Mouse (Mus musculus): Measurements from ENCODE around the gene Ctsd. TPM values are rescaled to one million over a fixed set of nuclear protein-coding genes. Genes with fewer than 3 reads are reported as not detected.
A peak's percentile ranks its signal among the peaks of the same experiment; 100 is the strongest.

Gene Ctsd
- 408 and 415 TPM in 2 replicates for polyA plus RNA-seq (2015; fragmentation: Nextera tagmentation; extraction: Ambion mirVana)

GRCm38 (mm10) chr7:142387419-142388148 lies at the start of gene Ctsd:
Gene Ctsd, minus strand, starts transcription at chr7:142388038.
- peak within 1 kb of the TSS; percentile 90 for H3K4me3 ChIP-seq (ENCODE audit: low read depth, low read length)
- WGBS (ENCODE audit: insufficient replicate concordance): under 1% methylated on average over 55 of the region's 55 CpGs
- H3K9me3 ChIP-seq (replicated peaks; ENCODE audit: control insufficient read depth, low read length): no peaks in the 10 kb centered on the region
- H3K27ac ChIP-seq (ENCODE audit: low read length): peak within 1 kb of the TSS; percentile 94
- H3K36me3 ChIP-seq (ENCODE audit: control insufficient read depth, insufficient read depth): peaks cover 30% of the 10 kb centered on the region
- H3K4me1 ChIP-seq (ENCODE audit: control insufficient read depth, low read depth, low read length): peaks cover 57% of the 10 kb centered on the region
- ATAC-seq (ENCODE audit: low read depth): peak; percentile 90
- H3K9ac ChIP-seq (ENCODE audit: low read depth, low read length): peak within 1 kb of the TSS; percentile 96
- H3K27me3 ChIP-seq (ENCODE audit: control insufficient read depth, insufficient read depth, low read depth, low read length): no peaks in the 10 kb centered on the region
- H3K4me2 ChIP-seq (ENCODE audit: low read depth, low read length): peak within 1 kb of the TSS; percentile 85

DNA sequence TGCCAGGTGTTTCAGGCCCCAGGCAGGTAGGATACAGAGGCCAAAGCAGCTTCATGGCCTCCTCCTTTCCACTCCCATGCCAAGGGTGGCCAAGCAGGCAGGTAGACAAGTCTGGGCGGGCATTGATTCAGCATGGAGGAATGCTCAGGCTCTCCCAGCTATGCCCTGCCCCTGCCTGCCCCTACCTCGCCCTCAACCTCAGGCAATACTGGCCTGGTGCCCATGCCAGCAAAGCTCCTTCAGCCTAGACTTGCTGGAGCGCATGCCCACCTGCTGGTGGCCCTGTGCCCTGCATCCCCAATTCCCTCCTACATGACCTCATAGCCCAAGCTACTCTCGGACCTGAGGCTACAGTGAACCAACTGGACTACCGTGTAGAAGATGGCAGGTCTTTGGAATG lies 49.5 kb upstream of the Ctsd start:
- Histone ChIP-seq H3K4me2 (ENCODE audit: low read depth, low read length) (no peak overlapping the region), H3K27ac (ENCODE audit: low read length) (no peak overlapping the region), H3K27me3 (ENCODE audit: control insufficient read depth, insufficient read depth, low read depth, low read length) (no peaks in the 10 kb centered on the region), H3K36me3 (ENCODE audit: control insufficient read depth, insufficient read depth) (no peaks in the 10 kb centered on the region), H3K9ac (ENCODE audit: low read depth, low read length) (no peak overlapping the region), H3K4me3 (ENCODE audit: low read depth, low read length) (no peak overlapping the region), H3K4me1 (ENCODE audit: control insufficient read depth, low read depth, low read length) (peaks cover 3% of the 10 kb centered on the region), H3K9me3 (replicated peaks; ENCODE audit: control insufficient read depth, low read length) (no peaks in the 10 kb centered on the region)
- WGBS (ENCODE audit: insufficient replicate concordance): 66% methylated on average over 5 of the region's 5 CpGs
- no peak for ATAC-seq (ENCODE audit: low read depth)

- no peak overlapping the region for H3K9ac ChIP-seq (ENCODE audit: low read depth, low read length)
- 15% methylated on average over 4 of the region's 4 CpGs for WGBS (ENCODE audit: insufficient replicate concordance)
These were observed 47.7 kb upstream of the Ctsd start for GRCm38 (mm10) chr7:142435524-142435923.

GRCm38 (mm10) chr7:142434137-142434865 lies 46.5 kb upstream of the Ctsd start, which contains the start of gene Syt8:
Gene Syt8, plus strand, starts transcription at chr7:142434850.
- Histone ChIP-seq H3K27ac (ENCODE audit: low read length) (no peak within 1 kb of the TSS), H3K4me3 (ENCODE audit: low read depth, low read length) (no peak within 1 kb of the TSS), H3K36me3 (ENCODE audit: control insufficient read depth, insufficient read depth) (no peaks in the 10 kb centered on the region), H3K9me3 (replicated peaks; ENCODE audit: control insufficient read depth, low read length) (no peaks in the 10 kb centered on the region), H3K4me2 (ENCODE audit: low read depth, low read length) (no peak within 1 kb of the TSS), H3K27me3 (ENCODE audit: control insufficient read depth, insufficient read depth, low read depth, low read length) (no peaks in the 10 kb centered on the region), H3K4me1 (ENCODE audit: control insufficient read depth, low read depth, low read length) (peaks cover 3% of the 10 kb centered on the region), H3K9ac (ENCODE audit: low read depth, low read length) (no peak within 1 kb of the TSS)
- WGBS (ENCODE audit: insufficient replicate concordance): 57% methylated on average over 10 of the region's 10 CpGs
- ATAC-seq (ENCODE audit: low read depth): no peak

More at GRCm38 (mm10) chr7:142435524-142435923, 47.7 kb upstream of the Ctsd start:
- Histone ChIP-seq H3K4me2 (ENCODE audit: low read depth, low read length) (no peak overlapping the region), H3K4me1 (ENCODE audit: control insufficient read depth, low read depth, low read length) (peaks cover 3% of the 10 kb centered on the region), H3K27me3 (ENCODE audit: control insufficient read depth, insufficient read depth, low read depth, low read length) (no peaks in the 10 kb centered on the region), H3K36me3 (ENCODE audit: control insufficient read depth, insufficient read depth) (no peaks in the 10 kb centered on the region), H3K27ac (ENCODE audit: low read length) (no peak overlapping the region), H3K4me3 (ENCODE audit: low read depth, low read length) (no peak overlapping the region), H3K9me3 (replicated peaks; ENCODE audit: control insufficient read depth, low read length) (no peaks in the 10 kb centered on the region)
- ATAC-seq (ENCODE audit: low read depth): peak; percentile 41

DNA sequence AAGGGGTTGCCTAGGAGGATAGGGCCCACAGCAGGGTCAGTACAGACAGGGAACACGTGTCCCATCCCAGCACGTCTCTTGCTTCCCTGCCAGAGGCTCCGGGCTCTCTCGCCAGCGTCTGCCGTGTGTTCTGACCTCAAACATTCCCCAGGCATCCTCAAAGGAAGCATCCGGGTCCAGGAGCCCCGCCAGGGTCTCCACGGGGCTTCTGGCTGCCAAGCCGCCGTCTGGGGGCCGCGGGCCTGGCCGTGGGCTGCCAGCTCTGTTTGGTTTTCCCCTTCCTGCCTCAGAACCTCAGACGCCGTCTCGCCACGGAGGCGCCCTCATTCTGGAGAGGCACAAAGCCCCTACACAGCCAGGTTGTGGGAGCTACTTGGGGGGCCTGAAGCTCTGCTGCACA lies 45.8 kb upstream of the Ctsd start:
- no peak overlapping the region for H3K4me2 ChIP-seq (ENCODE audit: low read depth, low read length)
- H3K36me3 ChIP-seq (ENCODE audit: control insufficient read depth, insufficient read depth): no peaks in the 10 kb centered on the region
- peaks cover 3% of the 10 kb centered on the region for H3K4me1 ChIP-seq (ENCODE audit: control insufficient read depth, low read depth, low read length)
- H3K27me3 ChIP-seq (ENCODE audit: control insufficient read depth, insufficient read depth, low read depth, low read length): no peaks in the 10 kb centered on the region
- no peak overlapping the region for H3K27ac ChIP-seq (ENCODE audit: low read length)
- H3K4me3 ChIP-seq (ENCODE audit: low read depth, low read length): no peak overlapping the region
- no peaks in the 10 kb centered on the region for H3K9me3 ChIP-seq (replicated peaks; ENCODE audit: control insufficient read depth, low read length)
- WGBS (ENCODE audit: insufficient replicate concordance): 27% methylated on average over 19 of the region's 19 CpGs
- ATAC-seq (ENCODE audit: low read depth): no peak
- H3K9ac ChIP-seq (ENCODE audit: low read depth, low read length): no peak overlapping the region

- H3K36me3 ChIP-seq (ENCODE audit: control insufficient read depth, insufficient read depth): no peaks in the 10 kb centered on the region
- no peak overlapping the region for H3K27ac ChIP-seq (ENCODE audit: low read length)
- no peak overlapping the region for H3K4me2 ChIP-seq (ENCODE audit: low read depth, low read length)
- no peak overlapping the region for H3K9ac ChIP-seq (ENCODE audit: low read depth, low read length)
- H3K4me3 ChIP-seq (ENCODE audit: low read depth, low read length): no peak overlapping the region
- H3K9me3 ChIP-seq (replicated peaks; ENCODE audit: control insufficient read depth, low read length): no peaks in the 10 kb centered on the region
- 76% methylated on average over 14 of the region's 14 CpGs for WGBS (ENCODE audit: insufficient replicate concordance)
- no peaks in the 10 kb centered on the region for H3K27me3 ChIP-seq (ENCODE audit: control insufficient read depth, insufficient read depth, low read depth, low read length)
- ATAC-seq (ENCODE audit: low read depth): no peak
- H3K4me1 ChIP-seq (ENCODE audit: control insufficient read depth, low read depth, low read length): peaks cover 3% of the 10 kb centered on the region
These were observed 43.3 kb upstream of the Ctsd start for GRCm38 (mm10) chr7:142431106-142431505.

DNA sequence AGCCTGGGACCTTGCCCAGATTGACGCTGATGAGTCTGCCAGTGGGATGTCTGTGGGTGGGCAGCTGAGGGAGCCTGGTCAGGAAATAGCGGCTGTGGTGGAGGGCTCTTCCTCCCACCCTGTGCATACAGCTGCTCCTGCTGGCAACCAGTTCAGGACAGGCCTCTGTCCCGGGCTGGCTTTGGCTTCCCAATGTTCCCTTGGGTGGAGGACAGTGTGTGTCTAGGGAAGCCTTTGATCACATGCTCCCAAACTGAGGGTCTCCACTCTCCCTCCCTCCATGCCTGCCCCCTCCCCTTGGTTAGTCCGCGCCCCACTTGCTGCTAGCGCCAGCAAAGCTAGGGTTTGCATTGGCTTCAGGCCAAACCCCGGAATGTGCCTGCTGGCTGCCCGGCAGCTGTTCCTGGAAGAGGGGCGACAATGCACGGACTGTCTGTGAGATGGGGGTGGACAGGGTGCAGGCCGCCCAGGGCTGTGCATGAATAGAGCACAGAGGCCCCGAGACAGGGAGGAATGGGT lies 42.4 kb upstream of the Ctsd start:
- no peak overlapping the region for H3K27ac ChIP-seq (ENCODE audit: low read length)
- H3K36me3 ChIP-seq (ENCODE audit: control insufficient read depth, insufficient read depth): no peaks in the 10 kb centered on the region
- H3K27me3 ChIP-seq (ENCODE audit: control insufficient read depth, insufficient read depth, low read depth, low read length): no peaks in the 10 kb centered on the region
- H3K4me3 ChIP-seq (ENCODE audit: low read depth, low read length): no peak overlapping the region
- 53% methylated on average over 12 of the region's 12 CpGs for WGBS (ENCODE audit: insufficient replicate concordance)
- no peak for ATAC-seq (ENCODE audit: low read depth)
- no peak overlapping the region for H3K4me2 ChIP-seq (ENCODE audit: low read depth, low read length)
- no peak overlapping the region for H3K9ac ChIP-seq (ENCODE audit: low read depth, low read length)
- peaks cover under 1% of the 10 kb centered on the region; the same call in 1 of the 2 replicates for H3K4me1 ChIP-seq (ENCODE audit: control insufficient read depth, low read depth, low read length)
- H3K9me3 ChIP-seq (replicated peaks; ENCODE audit: control insufficient read depth, low read length): no peaks in the 10 kb centered on the region

GRCm38 (mm10) chr7:142428213-142428612 lies 40.4 kb upstream of the Ctsd start:
- no peaks in the 10 kb centered on the region for H3K9me3 ChIP-seq (replicated peaks; ENCODE audit: control insufficient read depth, low read length)
- WGBS (ENCODE audit: insufficient replicate concordance): 15% methylated on average over 7 of the region's 7 CpGs
- H3K4me1 ChIP-seq (ENCODE audit: control insufficient read depth, low read depth, low read length): no peaks in the 10 kb centered on the region
- ATAC-seq (ENCODE audit: low read depth): no peak
- no peak overlapping the region for H3K9ac ChIP-seq (ENCODE audit: low read depth, low read length)
- H3K4me3 ChIP-seq (ENCODE audit: low read depth, low read length): no peak overlapping the region
- H3K4me2 ChIP-seq (ENCODE audit: low read depth, low read length): no peak overlapping the region
- H3K36me3 ChIP-seq (ENCODE audit: control insufficient read depth, insufficient read depth): no peaks in the 10 kb centered on the region
- H3K27me3 ChIP-seq (ENCODE audit: control insufficient read depth, insufficient read depth, low read depth, low read length): no peaks in the 10 kb centered on the region
- H3K27ac ChIP-seq (ENCODE audit: low read length): no peak overlapping the region
